Mouse (Mus musculus): ENCODE data around the gene S100a5.

S100a5 gene

GRCm38 (mm10) chr3:90608223-90608622 lies at the start of gene S100a5:
S100a5 (plus strand) TSS chr3:90608523.
- no peak for DNase-seq (ENCODE audit: low read depth)

DNA sequence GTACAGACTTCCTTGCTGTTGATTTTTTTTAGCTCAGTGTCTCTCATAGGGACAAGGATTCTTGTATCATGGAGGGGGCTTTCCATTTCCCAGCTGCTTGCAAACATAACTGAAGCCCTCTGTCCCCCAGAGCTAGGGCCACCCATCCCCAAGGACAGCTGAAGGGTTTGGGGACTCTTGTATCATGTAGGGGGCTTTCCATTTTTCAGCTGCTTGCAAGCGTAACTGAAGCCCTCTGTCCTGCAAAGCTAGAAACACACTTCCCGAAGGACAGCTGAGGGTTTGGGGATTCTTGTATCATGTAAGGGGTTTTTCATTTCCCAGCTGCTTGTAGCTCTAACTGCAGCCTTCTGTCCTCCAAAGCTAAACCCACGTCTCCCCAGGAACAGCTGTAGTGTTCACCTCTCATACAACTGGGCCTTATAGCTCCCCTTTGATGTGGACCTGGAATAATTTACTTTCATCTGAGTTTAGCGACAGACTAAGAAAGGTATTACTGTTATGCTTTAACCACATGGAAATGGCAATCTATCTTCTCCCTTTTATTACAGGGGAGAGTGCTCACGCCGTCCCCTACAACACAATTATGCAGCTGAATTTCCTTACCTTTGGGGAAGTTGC lies 48.2 kb upstream of the S100a5 start, which contains the start of gene S100a3:
S100a3 (plus strand) TSS at position 571 of the 621 bp plus-strand sequence.
- DNase-seq (ENCODE audit: low read depth) = no peak

GRCm38 (mm10) chr3:90574691-90575090 lies 33.6 kb upstream of the S100a5 start:
- peak; percentile 76 for DNase-seq (ENCODE audit: low read depth)

GRCm38 (mm10) chr3:90575320-90575719 lies 33.0 kb upstream of the S100a5 start:
- peak; percentile 47 for DNase-seq (ENCODE audit: low read depth)

DNA sequence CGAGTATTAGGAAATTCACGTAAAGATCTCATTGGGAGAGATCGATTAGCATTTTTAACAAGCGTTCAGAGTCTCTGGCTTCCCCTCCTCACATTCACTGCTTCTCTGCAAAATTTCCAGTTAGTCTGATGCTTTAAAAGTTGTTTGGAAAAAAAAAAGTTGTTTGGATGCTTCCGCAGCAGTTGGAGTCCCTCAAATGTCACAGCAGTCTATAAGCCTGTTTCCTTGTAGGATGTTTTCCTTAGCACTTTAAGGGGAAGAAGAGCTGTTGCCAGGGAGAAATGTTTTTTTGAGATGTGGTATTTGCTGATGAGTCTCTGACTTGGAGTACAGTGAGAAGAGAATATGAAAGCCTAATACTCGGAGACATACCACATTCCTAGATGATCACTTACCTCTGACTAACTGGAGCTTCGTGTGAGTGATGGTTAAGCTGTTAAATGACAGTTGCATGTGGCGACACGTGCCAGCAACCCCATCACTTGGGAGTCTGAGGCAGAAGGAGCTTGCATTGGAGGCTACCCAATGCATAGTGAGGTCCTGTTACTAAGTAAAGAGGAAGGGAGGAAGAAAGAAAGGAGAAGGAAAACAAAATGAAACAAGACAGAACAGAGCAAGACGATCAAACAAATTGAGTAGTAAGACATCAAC lies 31.8 kb upstream of the S100a5 start:
- DNase-seq (ENCODE audit: low read depth) = no peak

DNA sequence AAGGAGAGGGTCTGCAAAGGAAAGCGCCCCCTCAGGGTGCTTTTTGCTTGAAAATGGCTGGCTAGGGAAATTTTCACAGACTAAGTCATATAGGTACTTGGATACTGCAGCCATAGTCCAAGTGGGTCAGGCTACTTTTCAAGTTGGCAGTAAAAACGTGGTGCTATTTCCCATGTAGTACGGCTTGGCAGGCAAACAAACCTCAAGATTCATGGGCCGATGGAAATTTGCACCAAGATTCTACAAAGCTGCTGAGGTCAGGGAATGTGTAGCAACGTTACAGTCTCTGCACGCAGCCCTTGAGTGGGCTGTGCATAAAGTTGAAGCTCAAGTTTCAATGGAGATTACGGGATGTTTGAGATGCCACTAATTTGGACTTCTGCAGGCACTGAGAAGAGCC lies 28.9 kb upstream of the S100a5 start:
- DNase-seq (ENCODE audit: low read depth) = peak; percentile 58

GRCm38 (mm10) chr3:90581141-90581540 lies 27.2 kb upstream of the S100a5 start:
- DNase-seq (ENCODE audit: low read depth) = no peak

- DNase-seq (ENCODE audit: low read depth) = peak; percentile 44
Measured at GRCm38 (mm10) chr3:90582156-90582555, 26.2 kb upstream of the S100a5 start.

GRCm38 (mm10) chr3:90582556-90582955 lies 25.8 kb upstream of the S100a5 start:
- DNase-seq (ENCODE audit: low read depth) = no peak

GRCm38 (mm10) chr3:90583893-90584292 lies 24.4 kb upstream of the S100a5 start:
- DNase-seq (ENCODE audit: low read depth) = peak; percentile 47

- peak; percentile 94 for DNase-seq (ENCODE audit: low read depth)
Measured at GRCm38 (mm10) chr3:90585595-90585994, 22.7 kb upstream of the S100a5 start.

DNA sequence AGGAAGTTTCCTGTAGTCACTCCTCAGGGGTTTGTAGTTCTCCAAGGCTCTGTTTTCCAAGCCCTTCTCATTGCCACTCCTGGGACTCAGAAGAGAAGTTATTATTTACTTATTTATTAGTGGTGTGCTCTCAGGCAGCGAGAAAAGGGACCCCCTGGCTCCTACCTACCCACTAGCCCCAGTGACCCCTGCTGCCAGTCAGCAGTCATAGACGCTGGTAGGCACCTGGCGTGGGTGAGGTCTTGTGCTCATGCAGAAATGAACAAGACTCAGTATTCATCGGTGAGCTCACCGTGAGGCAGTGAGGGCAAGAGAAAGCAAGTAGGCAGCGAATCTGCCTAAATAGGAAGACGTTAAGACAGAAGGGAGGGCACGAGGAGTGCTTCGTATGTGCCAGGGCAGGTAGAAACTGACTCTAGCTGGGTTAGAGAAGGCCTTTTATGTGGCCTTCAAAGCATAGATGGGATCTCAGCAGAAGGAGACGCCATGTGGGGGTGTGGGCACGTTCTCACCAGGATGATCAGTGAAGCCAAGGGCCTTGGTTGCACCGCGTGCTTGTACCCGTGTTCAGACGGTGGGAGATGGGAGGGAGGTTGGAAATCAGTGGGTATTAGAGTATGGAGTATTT lies 22.2 kb upstream of the S100a5 start:
- peak; percentile 48 for DNase-seq (ENCODE audit: low read depth)

GRCm38 (mm10) chr3:90586906-90587305 lies 21.4 kb upstream of the S100a5 start:
- DNase-seq (ENCODE audit: low read depth) = peak; percentile 97

- peak; percentile 90 for DNase-seq (ENCODE audit: low read depth)
Measured at GRCm38 (mm10) chr3:90587361-90588101, 20.8 kb upstream of the S100a5 start.

GRCm38 (mm10) chr3:90589390-90589789 lies 18.9 kb upstream of the S100a5 start:
- peak; percentile 54 for DNase-seq (ENCODE audit: low read depth)

DNA sequence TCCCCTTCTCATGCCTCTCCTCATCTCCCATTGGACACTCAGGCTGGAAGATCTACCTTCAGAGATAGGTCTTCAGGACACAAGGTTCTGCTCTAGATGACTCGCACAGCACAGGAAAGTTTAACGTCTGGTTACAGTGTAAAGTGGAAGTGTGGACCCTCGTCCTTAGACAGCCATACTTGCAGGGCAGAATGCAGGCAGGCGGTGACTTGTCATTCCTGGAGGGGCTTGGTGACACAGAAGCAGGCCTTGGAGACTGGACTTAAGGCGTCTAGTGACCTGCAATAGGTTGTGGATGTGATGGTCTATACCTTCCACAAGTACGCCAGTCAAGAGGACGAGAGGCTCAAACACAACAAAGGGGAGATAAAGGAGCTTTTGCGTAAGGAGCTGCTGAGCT lies 18.4 kb upstream of the S100a5 start, which contains the start of gene S100a2:
S100a2 (plus strand) TSS at position 301 of the 400 bp plus-strand sequence.
- no peak for DNase-seq (ENCODE audit: low read depth)

DNA sequence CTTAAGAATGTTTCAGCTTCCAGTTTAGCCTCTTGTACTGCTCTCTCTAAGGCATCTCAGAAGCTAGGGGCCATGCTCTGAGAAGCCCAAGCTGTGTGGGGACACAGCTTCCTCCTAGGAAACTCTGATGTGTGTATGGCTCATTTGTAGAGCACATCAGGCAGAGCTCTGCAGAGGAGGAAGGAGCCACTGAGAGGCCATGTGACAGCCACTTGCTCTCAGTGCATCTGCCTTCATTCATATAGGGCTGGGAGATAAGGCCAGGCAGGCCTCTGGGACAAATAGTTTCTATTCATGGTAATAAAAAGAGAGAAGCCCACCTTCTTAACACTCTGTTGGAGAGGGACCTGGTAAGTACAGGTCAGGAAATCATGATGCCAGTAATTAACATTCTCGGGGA lies 13.9 kb upstream of the S100a5 start:
- no peak for DNase-seq (ENCODE audit: low read depth)

GRCm38 (mm10) chr3:90595556-90595955 lies 12.8 kb upstream of the S100a5 start:
- no peak for DNase-seq (ENCODE audit: low read depth)

DNA sequence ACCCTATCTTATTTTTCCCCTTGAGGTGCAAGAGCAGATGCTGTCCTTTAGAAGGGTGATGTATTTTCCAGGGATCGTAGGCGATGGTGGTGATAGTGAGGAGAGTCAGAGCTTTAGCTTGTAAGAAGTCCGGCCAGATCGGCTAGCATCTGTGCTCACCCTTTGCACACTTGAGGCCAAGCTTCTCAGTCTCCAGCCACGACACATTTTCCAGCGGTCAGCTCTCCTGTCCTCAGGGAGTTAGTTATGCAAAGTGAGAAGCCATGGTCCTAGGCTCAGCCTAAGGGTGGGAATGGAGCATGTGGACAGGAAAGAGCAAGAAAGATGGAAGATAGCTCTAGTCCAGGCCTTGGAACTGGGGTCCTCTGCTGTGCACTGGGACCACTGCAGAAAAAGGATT lies 11.5 kb upstream of the S100a5 start:
- DNase-seq (ENCODE audit: low read depth) = no peak

- DNase-seq (ENCODE audit: low read depth) = peak; percentile 61
Measured at GRCm38 (mm10) chr3:90597736-90598135, 10.6 kb upstream of the S100a5 start.

DNA sequence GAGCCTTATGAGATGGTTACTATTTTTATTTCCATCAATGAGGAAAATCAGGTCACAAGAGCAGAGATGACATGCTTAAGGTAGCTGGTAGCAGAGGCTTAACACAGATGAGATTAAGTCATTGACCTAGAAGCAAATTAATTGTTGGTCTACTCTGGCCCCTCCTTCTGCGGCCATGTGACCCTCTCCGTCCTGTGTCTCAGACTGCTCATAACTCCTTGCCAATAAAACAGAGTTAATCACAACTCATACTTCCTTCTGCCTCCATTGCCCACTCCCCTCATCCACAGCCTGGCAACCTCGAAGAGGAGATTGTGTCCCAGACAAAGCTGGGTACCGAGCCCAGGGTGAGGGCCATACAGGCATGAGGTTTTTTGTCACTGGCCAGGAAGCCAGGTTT lies 10.1 kb upstream of the S100a5 start:
- peak; percentile 55 for DNase-seq (ENCODE audit: low read depth)

DNA sequence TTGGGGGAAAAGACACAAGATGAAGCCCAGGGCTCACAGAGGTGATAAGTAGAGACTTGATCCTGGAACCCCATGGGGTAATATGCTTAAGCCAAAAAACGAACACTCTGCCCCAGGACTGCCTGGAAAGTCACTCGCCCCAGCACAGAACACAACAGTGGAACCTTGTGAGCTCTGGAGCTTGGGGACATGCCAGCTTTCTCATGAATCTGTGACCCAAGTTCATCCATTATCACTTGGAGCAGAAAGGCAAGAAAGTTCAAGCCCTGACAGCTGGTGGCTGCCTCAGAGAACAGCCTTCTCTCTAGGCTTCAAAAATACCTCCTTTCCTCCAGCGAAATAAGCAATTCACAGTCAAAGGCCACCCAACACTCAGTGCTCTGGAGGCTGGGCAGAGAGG lies 8.9 kb upstream of the S100a5 start:
- DNase-seq (ENCODE audit: low read depth) = peak; percentile 21

- DNase-seq (ENCODE audit: low read depth) = no peak
Measured at GRCm38 (mm10) chr3:90600036-90600435, 8.3 kb upstream of the S100a5 start.
